Mouse (Mus musculus) cerebellum, adult 11-12 months (tissue): ENCODE data around the gene Pfpl.

Experiments used
- DNase-seq: peaks from one replicate; pipeline ENCODE4 v3.0.0; 2022

Pfpl gene

DNA sequence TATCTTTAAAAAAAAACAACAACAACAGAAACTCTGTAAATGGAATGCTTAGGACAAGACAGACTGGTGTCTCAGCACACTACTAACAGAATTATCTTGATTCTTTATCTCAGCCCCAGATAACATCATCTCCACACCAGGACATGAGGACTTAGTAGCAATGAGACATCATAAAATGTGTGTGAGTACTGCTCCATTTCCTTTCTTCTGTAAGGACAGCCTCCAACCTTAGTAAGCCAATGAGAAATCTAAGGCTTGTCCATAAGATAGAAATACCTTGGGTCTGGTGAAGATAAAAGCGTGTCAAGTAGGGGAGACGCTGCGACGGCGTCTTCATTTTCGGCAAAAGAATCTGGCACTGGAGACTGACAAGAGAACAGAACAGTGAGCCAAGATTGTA is at the start of gene Pfpl:
Pfpl (plus strand) TSS at position 301 of the 400 bp plus-strand sequence.
- DNase-seq, result no peak

DNA sequence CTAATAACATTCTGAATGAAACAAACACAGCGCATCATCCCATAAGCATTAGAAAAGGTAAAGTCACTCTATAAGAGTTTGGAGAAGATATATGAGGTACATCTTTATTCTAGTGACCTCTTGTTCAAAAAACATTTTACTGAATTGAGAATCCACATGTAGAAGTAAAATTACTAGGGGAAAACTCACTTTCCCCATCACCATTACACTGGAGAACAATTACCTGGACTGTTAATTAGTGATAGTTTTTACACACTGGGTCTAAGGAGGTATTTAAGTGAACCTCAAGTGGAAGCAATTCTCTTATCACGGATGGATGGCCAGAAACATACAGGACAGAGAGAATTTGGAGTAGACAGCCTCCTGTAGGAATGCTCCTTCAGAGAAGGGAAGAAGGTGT is 40.7 kb upstream of the Pfpl start, which contains the start of gene Olfr1440:
Olfr1440 (plus strand) TSS at position 301 of the 400 bp plus-strand sequence.
- no peak for DNase-seq

DNA sequence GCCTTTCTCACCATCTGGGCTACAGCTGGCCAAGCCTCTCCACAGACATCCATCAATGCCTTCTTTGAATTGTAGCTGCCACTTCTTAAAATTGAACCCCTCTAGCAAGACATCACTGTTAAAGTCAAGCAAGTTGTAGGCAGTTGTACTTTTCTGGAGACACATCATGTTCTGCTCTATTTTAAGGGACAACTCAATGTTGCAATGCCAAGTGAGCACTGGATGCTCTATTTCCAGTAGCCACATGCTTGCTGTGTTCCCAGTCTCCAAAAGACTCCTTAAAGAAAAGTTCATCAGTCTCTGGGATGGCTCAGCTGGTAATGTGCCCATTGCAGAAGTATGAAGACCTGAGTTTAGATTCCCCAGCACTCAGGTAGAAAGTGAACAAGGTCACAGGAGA is 14.0 kb upstream of the Pfpl start:
- DNase-seq, result no peak

DNA sequence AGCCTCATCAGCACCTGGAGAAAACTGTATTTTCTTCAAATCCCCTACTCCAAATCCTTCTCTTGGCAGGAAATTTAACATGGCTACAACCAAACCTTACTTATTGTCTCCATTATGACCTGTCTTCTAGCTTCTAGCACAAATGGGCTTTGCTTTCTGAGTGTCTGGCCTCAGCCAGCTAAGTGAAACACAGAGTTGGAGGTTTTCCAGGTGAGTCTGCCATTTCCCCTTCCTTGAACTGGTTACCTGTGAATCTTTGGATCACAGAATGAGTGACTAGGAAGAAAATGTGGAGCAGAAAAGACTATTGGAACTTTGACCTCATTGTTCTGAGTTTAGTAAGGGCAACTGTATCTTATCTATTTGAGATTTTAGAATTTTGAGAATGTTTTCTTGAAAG is 10.3 kb upstream of the Pfpl start, which contains the start of gene Olfr1441:
Olfr1441 (plus strand) TSS at position 73 of the 400 bp plus-strand sequence.
- DNase-seq, result no peak

DNA sequence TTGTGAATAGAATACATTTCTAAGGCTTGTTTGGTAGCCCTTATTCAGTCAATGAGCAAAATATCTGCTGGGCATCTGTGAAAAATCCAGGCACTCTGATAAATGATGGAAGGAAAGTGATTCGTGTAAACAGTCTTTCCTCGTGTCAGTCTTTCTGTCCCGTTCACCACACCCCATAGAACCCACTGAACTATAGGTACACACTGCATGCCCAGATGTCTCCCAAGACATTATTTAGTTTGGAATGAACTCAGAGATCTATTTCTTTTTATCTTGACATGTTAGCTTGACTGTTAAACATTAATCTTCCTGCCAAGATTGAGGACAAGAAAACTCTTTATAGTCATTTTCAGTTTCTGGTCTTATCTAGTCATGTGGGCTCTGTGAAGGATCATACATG is 9.4 kb upstream of the Pfpl start:
- no peak for DNase-seq

DNA sequence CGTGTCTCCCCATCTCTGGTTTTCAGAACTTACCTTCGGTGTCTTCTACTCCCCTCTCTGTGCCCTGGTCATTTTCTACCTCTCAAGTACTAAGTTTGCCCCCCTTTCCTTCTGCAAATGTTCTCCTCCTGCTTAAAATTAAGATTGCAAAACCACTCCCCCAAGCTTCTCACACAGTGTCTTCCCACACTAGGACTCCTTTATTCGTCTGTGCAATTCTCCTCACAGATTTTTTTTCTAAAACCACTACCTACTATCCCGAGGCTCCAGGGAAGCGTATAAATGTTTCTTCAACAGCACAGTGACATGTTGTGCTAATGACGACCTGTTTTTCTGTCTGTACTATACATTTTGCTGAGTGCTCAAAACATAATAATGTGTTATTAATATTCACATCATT is 7.2 kb upstream of the Pfpl start:
- DNase-seq, result no peak

DNA sequence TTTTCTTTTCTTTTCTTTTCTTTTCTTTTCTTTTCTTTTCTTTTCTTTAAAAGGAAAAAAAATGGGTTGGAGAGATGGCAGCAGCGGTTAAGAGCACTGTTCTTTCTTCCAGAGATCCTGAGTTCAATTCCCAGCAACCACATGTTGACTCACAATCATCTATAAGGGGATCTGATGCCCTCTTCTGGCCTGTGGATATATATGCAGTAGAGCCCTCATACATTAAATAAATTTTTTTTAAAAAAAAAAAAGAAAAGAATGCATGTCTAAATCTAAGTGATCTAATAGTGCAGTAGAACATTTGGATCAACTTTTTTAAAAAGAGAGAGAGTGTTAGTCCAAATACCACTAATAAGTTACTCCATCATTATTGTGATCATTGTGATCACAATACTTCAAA is 6.0 kb upstream of the Pfpl start:
- no peak for DNase-seq

DNA sequence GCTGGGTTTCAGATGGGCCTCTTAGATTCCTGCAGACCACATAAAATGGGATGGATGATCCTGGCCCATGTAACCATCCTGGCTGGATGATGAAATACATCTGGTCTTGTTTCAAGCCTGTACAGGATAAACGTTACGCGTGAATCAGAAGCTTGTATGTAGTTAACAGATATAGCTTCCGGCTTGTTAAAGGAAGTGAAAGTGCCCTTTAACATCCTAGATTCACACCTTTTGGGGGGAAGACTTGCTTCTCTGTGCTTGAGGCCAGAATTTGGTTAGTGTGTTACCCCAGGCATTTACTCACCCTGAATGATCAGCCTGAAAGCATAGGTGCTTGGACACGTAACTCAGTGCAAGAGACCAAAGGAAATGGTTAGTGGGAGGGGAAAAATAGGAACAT is 604 bp upstream of the Pfpl start:
- no peak for DNase-seq

DNA sequence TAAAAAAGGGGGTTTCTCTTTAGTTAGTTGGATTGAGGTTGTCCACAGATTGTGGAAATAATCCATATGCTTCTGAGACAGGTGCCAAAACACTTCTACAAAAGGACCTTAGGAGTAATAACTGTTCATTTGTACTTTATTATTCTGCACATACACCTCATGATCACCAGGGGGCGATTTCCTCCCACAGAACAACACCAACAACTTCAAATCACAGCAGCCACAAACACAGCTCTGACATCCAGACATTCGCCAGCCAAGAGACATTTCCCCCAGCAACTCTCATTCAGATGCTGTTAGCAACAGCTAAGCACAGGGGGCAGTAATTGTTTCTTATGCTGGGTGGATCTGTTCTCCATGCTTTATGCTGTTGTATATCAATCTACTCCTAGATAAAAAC is 5.3 kb downstream of the Pfpl start:
- DNase-seq, result peak; percentile 6

DNA sequence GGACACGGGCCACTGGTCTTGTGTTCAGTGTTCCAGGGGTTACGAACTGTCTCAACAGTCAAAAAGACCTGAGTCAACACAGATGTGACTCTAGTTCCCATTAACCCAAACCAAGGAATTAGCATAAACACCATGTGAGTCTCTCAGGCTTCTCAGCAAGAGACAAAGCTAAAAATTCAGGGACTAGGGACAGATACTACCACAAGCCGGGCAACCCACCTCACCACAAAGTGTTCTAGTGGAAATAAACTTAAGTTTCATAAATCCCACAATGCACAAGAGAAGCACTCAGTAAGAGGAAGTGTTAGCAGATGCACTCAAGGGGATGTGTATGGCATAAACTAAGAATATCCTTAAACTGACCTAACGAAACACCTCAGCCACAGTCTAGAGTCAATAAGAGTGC is 7.3 kb downstream of the Pfpl start:
- DNase-seq, result no peak

DNA sequence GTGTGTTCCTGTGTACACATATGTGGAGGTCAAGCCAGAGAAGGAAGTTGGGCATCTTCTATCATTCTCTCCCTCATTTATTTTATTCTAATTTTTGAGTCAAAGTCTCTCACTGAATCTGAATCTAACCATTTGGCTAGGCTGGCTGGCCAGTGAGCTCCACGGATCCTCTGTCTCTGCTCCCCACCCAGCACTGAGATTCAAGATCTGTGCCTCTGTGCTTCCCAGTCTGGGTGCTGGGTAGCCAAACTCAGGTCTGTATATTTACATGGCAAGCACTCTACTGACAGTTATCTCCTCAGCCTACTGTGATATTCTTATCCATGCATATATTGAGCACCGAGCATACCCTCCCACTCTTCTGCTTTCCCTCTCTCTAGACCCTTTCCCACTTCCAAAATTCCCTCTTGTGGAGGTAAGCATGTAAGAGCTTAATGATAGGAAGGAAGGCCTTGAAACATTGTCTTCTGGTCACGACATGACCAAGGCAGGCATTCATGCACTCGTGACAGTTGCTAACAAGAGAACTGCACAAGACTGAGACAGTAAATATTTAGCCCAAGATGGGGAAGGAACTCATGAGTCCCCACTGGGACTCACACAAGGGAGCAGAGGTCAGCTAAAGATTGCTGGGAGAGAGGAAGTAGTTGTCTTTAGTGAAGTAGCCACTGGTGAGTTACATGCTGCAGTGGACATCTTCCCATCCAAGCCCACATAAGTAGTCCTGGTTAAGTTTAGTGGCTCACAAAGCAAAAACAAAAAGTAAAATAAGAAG is 8.2 kb downstream of the Pfpl start:
- DNase-seq, result no peak

DNA sequence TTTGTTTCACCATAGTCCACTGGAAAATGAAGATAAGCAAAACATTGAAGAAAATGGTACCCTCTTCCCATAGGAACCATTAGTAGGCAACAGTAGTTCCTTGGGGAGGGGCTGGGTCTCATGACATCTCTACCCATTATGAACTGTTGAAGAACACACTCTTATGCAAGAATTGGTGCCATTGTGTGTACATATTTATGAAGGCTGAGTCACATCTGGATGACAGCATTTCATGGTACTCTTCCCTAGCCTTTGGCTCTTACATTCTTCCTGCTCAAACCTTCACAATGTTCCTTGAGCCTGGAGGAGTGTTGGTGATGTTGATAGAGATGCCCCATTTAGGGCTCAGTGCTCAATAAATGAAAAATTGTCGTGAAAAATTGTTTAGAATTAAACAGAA is 11.9 kb downstream of the Pfpl start:
- no peak for DNase-seq

DNA sequence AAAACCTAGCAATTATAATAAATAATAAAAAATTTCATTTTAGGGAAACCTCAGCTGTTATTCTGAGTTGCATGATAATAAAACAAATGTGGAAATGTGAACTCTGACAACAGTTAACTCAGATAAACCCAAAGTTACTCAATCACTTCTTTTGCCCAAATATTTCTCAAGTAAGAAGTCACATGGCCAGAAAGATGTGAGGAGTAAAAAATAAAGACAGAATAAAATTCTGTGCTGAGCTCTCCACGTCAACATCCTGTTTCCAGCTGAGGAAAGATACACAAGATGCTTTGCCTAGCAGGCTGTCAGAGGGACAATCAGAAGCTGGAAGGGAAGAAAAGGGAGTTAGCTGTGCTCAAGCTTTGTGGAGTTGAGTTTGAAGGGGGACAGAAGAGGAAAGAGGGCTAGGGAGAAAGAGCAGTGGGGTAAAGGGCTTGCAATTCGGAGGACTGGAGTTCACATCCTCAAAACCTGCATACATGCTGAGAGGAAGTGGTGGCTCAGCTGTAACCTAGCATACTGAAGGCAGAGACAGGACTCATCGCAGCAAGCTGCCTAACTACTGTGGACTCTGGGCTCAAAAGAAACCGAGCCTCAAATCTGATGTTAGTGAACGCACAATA is 12.5 kb downstream of the Pfpl start:
- no peak for DNase-seq

DNA sequence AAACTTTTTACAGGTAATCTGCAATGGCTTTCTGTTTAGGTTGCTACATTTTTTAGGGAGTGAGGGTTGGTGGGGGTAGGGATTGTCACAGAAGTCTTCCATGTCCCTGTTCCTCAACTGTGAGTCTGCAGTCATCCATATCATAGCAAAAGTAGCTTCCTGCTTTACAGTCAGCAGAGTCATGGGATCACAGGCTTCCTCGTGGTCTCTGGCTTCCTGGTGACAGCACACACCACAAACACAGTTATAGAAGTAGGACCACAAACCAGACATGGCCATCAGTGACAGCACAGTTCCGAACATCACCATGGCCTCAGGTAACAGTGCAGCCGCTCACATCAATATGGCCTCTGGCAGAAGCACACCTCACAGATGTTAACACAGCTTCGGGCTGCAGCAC is 14.9 kb downstream of the Pfpl start:
- no peak for DNase-seq

DNA sequence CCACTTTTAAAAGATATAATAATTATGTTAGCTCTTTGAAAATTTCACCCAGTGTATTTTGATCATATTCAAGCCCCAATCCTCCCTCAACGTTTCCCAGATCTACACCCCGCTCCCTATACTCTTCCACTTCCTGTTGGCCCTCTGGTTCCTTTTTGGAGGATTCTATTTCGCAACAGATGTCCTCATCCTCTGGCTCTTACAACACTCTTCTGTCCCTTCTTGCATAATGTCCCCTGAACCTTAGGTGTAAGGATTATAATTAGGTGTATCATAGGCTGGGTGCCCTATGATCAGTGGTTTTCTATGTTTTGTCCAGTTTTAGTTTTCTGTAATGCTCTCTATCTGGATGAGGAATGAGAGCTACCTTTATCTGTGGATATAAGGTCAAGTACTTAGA is 17.3 kb downstream of the Pfpl start:
- DNase-seq, result no peak

DNA sequence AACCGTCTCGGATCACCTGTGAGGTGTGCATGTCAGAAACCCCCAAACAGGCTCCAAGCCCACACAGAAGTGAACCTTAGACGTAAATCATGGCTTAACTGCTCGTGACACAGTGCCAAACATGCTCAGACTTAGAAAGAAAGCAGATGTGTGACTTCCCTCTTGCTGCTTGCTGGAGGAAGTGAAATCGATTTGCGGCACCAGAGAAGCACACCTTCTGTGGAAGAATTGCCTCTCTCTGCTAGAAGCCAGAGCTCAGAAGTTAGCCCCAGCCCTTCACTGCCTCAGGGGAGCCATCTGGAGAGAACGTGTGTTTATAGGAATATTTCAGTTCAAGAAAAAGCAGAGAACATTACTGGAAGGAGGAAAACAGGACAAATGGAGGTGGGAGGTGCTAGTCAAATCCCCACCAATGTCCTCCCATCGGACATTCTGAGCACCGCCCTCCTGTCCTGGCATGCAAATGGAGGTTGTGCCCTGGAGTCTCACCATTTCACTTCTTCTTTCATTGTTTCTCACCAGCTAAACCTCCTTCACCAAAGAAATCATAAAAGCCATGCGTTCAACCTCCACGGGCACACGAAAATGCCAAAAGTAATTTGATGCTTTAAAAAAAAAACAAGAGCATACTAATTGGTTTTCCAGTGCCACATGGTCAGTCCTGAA is 29.8 kb downstream of the Pfpl start:
- DNase-seq, result no peak

DNA sequence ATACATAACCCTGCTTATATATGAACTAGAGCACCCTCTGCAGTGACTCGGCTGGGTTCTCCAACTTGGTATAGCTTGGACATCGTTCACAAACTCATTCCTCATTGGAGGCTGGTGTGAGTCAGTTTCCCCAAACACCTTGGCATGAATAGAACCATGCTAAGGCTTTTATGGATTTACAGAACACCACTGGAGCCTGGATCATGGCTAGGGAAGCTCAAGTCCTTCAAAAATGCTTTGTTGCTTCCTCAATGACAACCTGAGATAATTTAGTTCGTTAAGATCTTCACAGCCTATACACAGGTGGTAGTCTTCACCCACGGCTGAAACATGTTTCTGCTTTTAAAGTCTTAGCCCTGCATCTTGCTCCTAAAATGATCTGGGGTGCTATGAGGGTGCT is 31.8 kb downstream of the Pfpl start:
- DNase-seq, result no peak

DNA sequence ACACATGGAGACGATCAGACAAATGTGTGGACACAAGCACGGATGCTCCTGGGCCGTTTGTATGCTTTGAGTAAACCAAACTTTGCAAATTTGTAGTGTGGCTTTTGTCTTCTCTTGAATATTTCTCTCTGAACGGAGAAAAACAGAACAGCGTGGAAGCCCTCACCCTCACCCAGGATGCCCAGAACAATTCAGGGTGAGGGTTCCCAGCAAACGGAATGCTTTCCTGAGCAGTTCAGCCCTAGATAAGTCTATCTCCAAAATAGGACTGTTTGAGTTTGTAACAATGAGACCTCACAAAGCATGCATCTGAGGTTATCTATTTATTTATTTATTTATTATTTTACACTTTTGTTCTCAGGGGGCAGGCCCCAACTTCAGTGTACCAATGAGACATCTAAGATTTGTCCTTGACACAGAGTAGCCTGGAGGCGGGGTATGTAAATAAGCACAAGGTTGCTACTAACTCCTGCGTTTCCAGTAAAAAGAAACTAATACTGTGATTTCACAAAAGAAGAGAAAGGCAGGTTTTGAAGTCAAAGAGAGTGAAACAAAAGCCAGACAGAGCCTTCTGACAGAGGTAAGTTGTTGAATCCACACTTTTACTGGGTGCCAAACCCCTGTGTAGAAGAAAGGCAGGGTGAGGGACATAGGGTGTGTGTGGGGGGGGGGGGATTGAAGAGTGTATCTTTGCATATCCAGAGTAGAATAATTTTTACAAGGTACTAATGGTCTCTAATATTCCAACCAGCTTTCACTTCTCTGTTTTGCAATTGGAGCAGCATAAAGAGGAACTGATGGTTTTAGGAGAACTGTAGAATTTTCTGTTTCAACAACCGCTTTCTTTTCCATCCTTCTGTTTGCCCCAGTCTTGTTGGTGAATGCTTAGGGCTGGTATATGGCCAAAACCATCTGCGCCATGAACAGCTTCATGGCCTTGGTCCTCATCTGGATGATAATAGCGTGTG is 32.9 kb downstream of the Pfpl start, which contains the start of gene Mpeg1:
Mpeg1 (plus strand) TSS at position 498 of the 968 bp plus-strand sequence.
- DNase-seq, result no peak

DNA sequence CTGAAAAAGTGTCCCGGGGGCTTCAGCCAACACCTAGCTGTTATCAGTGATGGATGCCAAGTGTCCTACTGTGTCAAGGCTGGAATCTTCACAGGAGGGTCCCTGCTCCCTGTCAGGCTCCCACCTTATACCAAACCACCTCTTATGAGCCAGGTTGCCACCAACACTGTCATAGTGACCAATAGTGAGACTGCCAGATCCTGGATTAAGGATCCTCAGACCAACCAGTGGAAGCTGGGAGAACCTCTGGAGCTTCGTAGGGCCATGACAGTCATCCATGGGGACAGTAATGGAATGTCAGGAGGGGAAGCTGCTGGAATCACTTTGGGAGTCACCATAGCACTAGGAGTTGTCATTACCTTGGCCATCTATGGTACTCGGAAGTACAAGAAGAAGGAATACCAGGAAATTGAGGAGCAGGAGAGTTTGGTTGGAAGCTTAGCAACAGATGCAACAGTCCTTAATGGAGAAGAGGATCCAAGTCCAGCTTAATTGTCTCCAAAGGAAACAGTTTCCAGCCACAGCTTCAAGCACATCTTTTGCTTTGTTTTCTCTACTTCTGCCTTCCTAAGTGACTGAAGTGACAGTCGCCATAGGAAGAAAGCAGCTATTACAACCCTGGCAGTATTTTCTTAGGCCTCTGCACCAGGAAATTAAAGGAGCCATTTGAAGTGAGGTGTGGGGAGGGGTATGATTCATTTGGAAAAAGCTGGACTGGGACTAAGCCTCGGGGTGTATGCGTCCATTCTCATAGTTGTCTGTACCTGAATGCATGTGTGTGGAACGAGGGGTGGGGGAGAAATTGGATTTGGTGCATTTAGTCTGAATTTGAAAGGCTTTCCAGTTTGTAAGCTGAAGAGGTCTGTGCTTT is 35.4 kb downstream of the Pfpl start:
- DNase-seq, result no peak

DNA sequence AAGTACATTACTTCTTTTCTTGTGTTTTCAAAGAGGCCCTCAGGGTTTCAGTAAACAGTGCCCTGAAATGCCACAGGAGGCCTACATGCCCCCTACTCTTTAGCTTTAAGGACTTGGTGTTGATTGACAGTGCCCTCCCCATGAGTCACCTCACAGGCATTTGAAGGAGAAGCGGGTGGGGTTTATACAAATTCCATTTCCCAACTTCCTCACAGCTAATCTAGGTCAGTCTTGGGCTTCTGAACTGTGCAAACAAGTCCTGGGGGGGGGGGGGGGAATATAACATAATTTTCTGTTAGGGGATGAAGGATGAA is 36.0 kb downstream of the Pfpl start:
- no peak for DNase-seq

DNA sequence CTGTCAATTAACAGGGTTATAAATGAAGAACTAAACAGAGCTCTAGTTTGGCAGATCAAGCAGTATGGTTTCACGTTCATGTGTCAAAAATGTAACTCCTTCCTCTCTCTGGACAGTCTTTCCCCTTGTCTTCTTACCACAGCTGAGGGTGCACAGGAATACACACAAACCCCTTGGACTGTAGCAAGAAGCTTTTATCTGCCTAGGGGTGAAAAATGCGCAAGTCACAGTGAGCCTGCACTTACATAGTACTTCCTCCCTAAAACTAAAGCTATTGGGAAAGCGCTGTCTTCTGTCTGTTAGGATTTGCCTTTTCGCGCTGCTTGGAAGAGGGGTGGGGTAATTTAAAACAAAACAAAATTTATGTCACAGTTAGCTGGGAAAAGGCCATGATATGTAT is 36.4 kb downstream of the Pfpl start:
- no peak for DNase-seq

DNA sequence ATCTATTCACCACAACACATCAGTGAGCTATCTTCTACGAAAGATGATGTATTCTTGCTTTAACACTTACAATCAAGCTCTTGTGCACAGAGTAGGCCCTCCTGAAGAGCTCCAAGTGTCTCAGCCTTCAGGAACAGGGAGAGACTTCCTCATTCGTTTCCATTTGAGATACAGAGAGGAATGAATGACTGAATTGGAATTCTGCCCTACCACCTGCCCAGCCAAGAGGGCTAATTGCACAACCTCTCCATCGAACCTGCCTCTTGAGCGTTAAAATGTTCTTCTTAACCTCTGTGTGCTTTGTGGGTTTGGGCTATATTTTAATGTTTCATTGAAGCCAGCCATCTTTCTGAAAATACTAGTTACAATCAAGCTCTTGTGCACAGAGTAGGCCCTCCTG is 37.0 kb downstream of the Pfpl start:
- no peak for DNase-seq
